Mouse (Mus musculus) erythroblast, embryonic 14.5 days (primary cell): ENCODE data around the gene Tnrc6c.

Source experiments
- GATA1 ChIP-seq: IDR thresholded peaks from 2 replicates; pipeline ENCODE4 v1.6.1; 2012; ENCODE audit warnings: low read length, inconsistent platforms, mixed read lengths
- TAL1 ChIP-seq: IDR thresholded peaks from 3 replicates; pipeline ENCODE4 v1.6.1; 2012; ENCODE audit warnings: low read length, inconsistent platforms, mixed read lengths

DNA sequence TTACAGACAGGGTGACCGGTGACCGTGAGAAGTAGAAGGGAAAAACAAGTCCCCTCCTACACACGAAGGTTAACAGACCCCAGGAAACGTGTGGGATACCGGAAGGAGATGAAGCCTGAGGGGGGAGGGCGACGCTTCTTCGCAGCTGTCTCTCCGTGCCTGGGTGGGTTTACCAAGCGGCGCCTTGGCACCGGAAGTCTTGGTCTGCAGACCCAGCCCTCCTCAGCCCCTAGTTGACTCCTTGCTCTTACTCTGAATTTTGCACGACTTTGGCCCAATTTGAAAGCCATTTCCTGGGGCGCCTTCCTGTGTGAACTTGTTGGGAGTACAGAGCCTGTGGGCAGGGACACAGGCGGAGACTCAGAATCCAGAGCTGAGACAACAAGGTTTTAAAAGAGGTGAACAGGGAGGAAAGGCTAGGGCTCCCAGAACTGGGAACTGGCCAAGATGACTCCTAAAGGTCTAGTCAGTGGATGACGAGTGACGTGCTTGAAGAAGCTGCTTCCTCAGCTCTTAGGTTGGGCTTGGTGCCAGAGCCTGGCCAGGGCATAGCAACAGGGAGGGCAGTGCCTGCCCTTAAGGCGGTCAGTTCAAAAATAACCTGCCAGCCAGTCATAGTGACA lies 127.2 kb downstream of the Tnrc6c start:
- TF ChIP-seq GATA1 (no peak), TAL1 (no peak)
